Mouse (Mus musculus): ENCODE results near the gene Astn2.

DNA sequence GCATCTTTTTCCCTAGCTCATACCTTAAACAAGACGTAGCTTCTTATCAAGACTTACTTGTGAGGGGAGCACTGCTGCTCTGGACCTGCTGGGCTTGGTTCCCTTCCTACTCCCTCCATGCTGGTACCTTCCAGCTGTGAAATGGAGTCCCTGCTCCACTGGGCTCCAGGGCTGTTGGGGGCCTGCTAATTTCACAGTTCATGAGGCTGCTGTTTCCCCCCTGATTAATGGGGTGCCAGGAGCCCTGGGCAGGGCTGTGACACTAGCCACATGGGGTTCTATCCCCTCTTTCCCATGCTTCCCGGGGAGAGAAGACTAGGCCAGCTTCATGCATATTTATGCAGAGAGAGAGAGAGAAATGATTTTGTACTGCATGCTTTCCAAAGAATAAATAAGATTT lies 234.9 kb downstream of the Astn2 start:
- TF ChIP-seq GATA1 (IDR thresholded peaks at IDR 0.05; ENCODE audit: borderline replicate concordance, low read length) (no peak), FLI1 (IDR thresholded peaks at IDR 0.05; ENCODE audit: low read length) (no peak)
